Mouse (Mus musculus) B cell, adult (primary cell): Measurements from ENCODE around the gene Skida1. TPM values are rescaled to one million over a fixed set of nuclear protein-coding genes. Genes with fewer than 3 reads are reported as not detected.

Experiments
- total RNA-seq: library from RNA; stranded (reverse); gene quantifications from 4 replicates; pipeline ENCODE4 v1.2.4, GENCODE M21; 2023; ENCODE audit not compliant: inconsistent age

Gene Skida1
- total RNA-seq, result 0.19 to 0.27 TPM in 2 of 4 replicates, not detected in the others

GRCm38 (mm10) chr2:18048453-18049075, at the start of gene Skida1:
Gene Skida1, minus strand, starts transcription at chr2:18049051.

GRCm38 (mm10) chr2:18055016-18055928, 6.4 kb upstream of the Skida1 start, which contains the start of gene Mllt10:
Gene Mllt10, plus strand, starts transcription at chr2:18055237.

GRCm38 (mm10) chr2:18037491-18037890, 11.4 kb downstream of the Skida1 start, which contains the start of gene A930004D18Rik:
Gene A930004D18Rik, minus strand, starts transcription at chr2:18037737.

GRCm38 (mm10) chr2:17996858-17997257, 52.0 kb downstream of the Skida1 start, which contains the start of gene H2al2a:
Gene H2al2a, minus strand, starts transcription at chr2:17996958.

Other genes with a start within 250 kb of the Skida1 start
- gene H2al2a, start 52.1 kb downstream of the Skida1 start, total RNA-seq, result not detected in 4 replicates
- gene A930004D18Rik, start 11.3 kb downstream of the Skida1 start, total RNA-seq, result not detected in 4 replicates
- gene Mllt10, start 6.2 kb upstream of the Skida1 start, total RNA-seq, result 103 to 117 TPM (median 108 TPM) in 4 replicates